Mouse (Mus musculus) neural tube, embryonic 14.5 days (tissue): Measurements from ENCODE around the gene Efl1. TPM values are rescaled to one million over a fixed set of nuclear protein-coding genes. Genes with fewer than 3 reads are reported as not detected.

Experiments used
- ATAC-seq: fragments of 200-750 bp; cut with Nextera tagmentation; 2 replicates; pipeline ENCODE4 v1.8.0; 2017; ENCODE audit warnings: low read depth, mild to moderate bottlenecking, moderate TSS enrichment, moderate library complexity
- H3K27ac ChIP-seq: fragments of 300-500 bp; sonication (generic); 2 replicates; pipeline ENCODE4 v1.5.1; 2014; ENCODE audit warnings: low read depth, mild to moderate bottlenecking, control low read depth, low read length, moderate library complexity, mixed read lengths
- H3K27me3 ChIP-seq: fragments of 300-500 bp; sonication (generic); 2 replicates; pipeline ENCODE4 v1.6.1; 2014; ENCODE audit warnings: low read length; ENCODE audit not compliant: control insufficient read depth, insufficient read depth
- H3K36me3 ChIP-seq: fragments of 300-500 bp; sonication (generic); 2 replicates; pipeline ENCODE4 v1.6.1; 2014; ENCODE audit warnings: low read length, mixed read lengths; ENCODE audit not compliant: control insufficient read depth, insufficient read depth
- H3K4me1 ChIP-seq: fragments of 300-500 bp; sonication (generic); 2 replicates; pipeline ENCODE4 v1.6.1; 2014; ENCODE audit warnings: low read length; ENCODE audit not compliant: control insufficient read depth, insufficient read depth
- H3K4me2 ChIP-seq: fragments of 300-500 bp; sonication (generic); 2 replicates; pipeline ENCODE4 v1.6.1; 2014; ENCODE audit warnings: mild to moderate bottlenecking, low read depth, low read length, control low read depth
- H3K4me3 ChIP-seq: fragments of 300-500 bp; sonication (generic); 2 replicates; pipeline ENCODE4 v1.5.1; 2014; ENCODE audit warnings: low read depth, low read length, control low read depth, mixed read lengths
- H3K9ac ChIP-seq: fragments of 300-500 bp; sonication (generic); replicated peaks from 2 replicates; pipeline ENCODE4 v1.6.1; 2014; ENCODE audit warnings: low read depth, mild to moderate bottlenecking, control low read depth, low read length, mixed read lengths
- H3K9me3 ChIP-seq: fragments of 300-500 bp; sonication (generic); 2 replicates; pipeline ENCODE4 v1.6.1; 2016; ENCODE audit warnings: low read length; ENCODE audit not compliant: control insufficient read depth
- WGBS: fragments of 180-500 bp; shearing (Covaris S2); extraction: QIAGEN DNeasy Blood & Tissue Kit; methylation state at CpG from one replicate; pipeline ENCODE4 v1.1.7; 2014; 5-methylcytosine and 5-hydroxymethylcytosine counted together
- polyA plus RNA-seq: library from polyadenylated mRNA; unstranded; fragments of >200 nt; fragmentation: Nextera tagmentation; extraction: Ambion mirVana; gene quantifications from 2 replicates; pipeline ENCODE4 v1.2.1, GENCODE M21; 2014

The Efl1 gene
- 20.5 and 28.1 TPM in 2 replicates for polyA plus RNA-seq

- Histone ChIP-seq H3K9ac (peak within 1 kb of the TSS; percentile 68), H3K4me3 (peak within 1 kb of the TSS; percentile 67), H3K4me1 (peaks cover 6% of the 10 kb centered on the region; the same call in 1 of the 2 replicates), H3K27me3 (no peaks in the 10 kb centered on the region), H3K4me2 (peak within 1 kb of the TSS; percentile 57), H3K36me3 (no peaks in the 10 kb centered on the region), H3K9me3 (no peaks in the 10 kb centered on the region), H3K27ac (no peak within 1 kb of the TSS)
- ATAC-seq, result peak; percentile 99
- under 1% methylated on average over 46 of the region's 46 CpGs for WGBS
Measured at GRCm38 (mm10) chr7:82648353-82649080, at the start of gene Efl1, which contains the start of gene Saxo2. TSS of gene Efl1 (plus strand) at chr7:82648614. TSS of gene Saxo2 (minus strand) at chr7:82648528.

- Histone ChIP-seq H3K9me3 (no peaks in the 10 kb centered on the region), H3K4me1 (no peaks in the 10 kb centered on the region), H3K4me3 (no peak overlapping the region), H3K27me3 (no peaks in the 10 kb centered on the region), H3K27ac (no peak overlapping the region), H3K9ac (no peak overlapping the region), H3K36me3 (no peaks in the 10 kb centered on the region), H3K4me2 (no peak overlapping the region)
- no peak for ATAC-seq
- WGBS, result 84% methylated on average over 4 of the region's 4 CpGs
Measured at GRCm38 (mm10) chr7:82602008-82602407, 46.4 kb upstream of the Efl1 start.

DNA sequence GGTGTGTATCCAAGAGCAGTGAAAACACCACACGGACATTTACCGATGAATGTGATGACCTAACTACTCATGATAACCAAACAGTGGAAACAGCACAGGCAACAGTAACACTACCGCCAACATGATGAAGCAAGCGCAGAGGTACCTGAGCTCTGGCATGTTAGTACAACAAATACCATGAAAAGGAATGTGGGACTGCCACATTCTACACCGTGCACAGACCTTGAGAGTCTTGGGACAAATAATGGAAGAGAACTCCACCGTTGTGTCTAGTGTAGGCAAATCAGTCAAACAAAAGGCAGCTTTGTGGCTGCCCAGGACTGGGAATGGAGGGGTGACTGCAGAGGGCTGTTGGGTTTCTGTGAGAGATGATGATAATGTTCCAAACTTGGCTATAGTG, 43.0 kb upstream of the Efl1 start:
- Histone ChIP-seq H3K9ac (no peak overlapping the region), H3K27me3 (no peaks in the 10 kb centered on the region), H3K36me3 (no peaks in the 10 kb centered on the region), H3K4me2 (no peak overlapping the region), H3K4me1 (no peaks in the 10 kb centered on the region), H3K4me3 (no peak overlapping the region), H3K9me3 (no peaks in the 10 kb centered on the region), H3K27ac (no peak overlapping the region)
- 84% methylated on average over 6 of the region's 6 CpGs for WGBS
- ATAC-seq, result no peak

- no peak for ATAC-seq
Measured at GRCm38 (mm10) chr7:82609629-82610028, 38.8 kb upstream of the Efl1 start.

DNA sequence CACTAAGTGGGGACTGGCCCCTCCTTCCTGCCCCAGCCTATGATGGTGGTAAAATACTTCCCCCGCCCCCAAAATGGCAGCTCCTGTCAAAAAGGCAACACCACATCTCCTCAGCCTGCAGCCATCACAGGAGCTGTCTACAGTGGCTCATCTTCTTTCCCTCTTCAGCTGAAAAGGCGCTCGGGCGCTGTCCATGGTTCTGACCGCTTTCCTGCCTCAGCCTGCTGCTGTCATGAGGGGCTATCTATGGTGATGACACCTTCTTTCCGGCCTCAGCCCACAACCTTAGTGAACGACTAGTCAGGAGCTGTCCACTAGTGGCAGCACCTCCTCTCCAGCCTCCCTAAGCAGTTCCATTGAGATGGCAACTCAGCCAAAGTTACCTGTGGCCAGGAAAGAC, 23.1 kb upstream of the Efl1 start:
- no peak overlapping the region for H3K4me3 ChIP-seq
- no peaks in the 10 kb centered on the region for H3K9me3 ChIP-seq
- H3K4me2 ChIP-seq, result no peak overlapping the region
- no peak for ATAC-seq
- no peak overlapping the region for H3K27ac ChIP-seq
- no peaks in the 10 kb centered on the region for H3K27me3 ChIP-seq
- no peaks in the 10 kb centered on the region for H3K36me3 ChIP-seq
- WGBS, result 34% methylated on average over 7 of the region's 7 CpGs
- H3K4me1 ChIP-seq, result no peaks in the 10 kb centered on the region
- no peak overlapping the region for H3K9ac ChIP-seq

More at GRCm38 (mm10) chr7:82609629-82610028, 38.8 kb upstream of the Efl1 start:
- no peaks in the 10 kb centered on the region for H3K27me3 ChIP-seq
- 69% methylated on average over 3 of the region's 3 CpGs for WGBS
- H3K27ac ChIP-seq, result no peak overlapping the region
- H3K4me1 ChIP-seq, result no peaks in the 10 kb centered on the region
- H3K36me3 ChIP-seq, result no peaks in the 10 kb centered on the region
- no peak overlapping the region for H3K9ac ChIP-seq
- no peaks in the 10 kb centered on the region for H3K9me3 ChIP-seq
- no peak overlapping the region for H3K4me2 ChIP-seq
- no peak overlapping the region for H3K4me3 ChIP-seq

DNA sequence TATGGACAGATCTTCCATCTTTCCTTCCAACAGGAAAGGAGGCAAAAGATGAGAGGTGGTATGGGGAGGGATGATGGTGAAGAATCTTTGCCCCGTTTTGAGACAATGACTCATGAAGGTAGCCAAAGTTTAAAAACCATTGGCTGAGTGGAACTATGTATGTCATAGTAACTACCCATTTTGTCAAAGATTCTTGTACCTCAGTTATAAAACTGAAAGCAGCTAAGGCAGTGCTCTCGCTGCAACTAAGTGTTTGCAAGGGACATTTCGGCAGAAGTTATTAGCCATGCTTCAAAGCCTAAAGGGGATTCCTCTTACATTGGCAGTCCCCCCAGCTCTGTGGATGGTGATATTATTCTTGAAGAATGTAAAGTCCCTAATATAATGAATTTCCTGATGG, 1.2 kb upstream of the Efl1 start:
- Histone ChIP-seq H3K9ac (no peak overlapping the region), H3K4me1 (peaks cover 6% of the 10 kb centered on the region; the same call in 1 of the 2 replicates), H3K9me3 (no peaks in the 10 kb centered on the region), H3K27ac (no peak overlapping the region), H3K4me2 (no peak overlapping the region), H3K27me3 (no peaks in the 10 kb centered on the region), H3K4me3 (no peak overlapping the region), H3K36me3 (no peaks in the 10 kb centered on the region)
- no peak for ATAC-seq
- 87% methylated on average over 3 of the region's 3 CpGs for WGBS

GRCm38 (mm10) chr7:82647909-82648308, 505 bp upstream of the Efl1 start:
- 31% methylated on average over 4 of the region's 4 CpGs for WGBS
- Histone ChIP-seq H3K4me1 (peaks cover 6% of the 10 kb centered on the region; the same call in 1 of the 2 replicates), H3K9me3 (no peaks in the 10 kb centered on the region), H3K4me2 (peak overlapping the region; percentile 57), H3K27ac (no peak overlapping the region), H3K27me3 (no peaks in the 10 kb centered on the region), H3K36me3 (no peaks in the 10 kb centered on the region), H3K4me3 (peak overlapping the region; percentile 67), H3K9ac (peak overlapping the region; percentile 68)
- no peak for ATAC-seq

GRCm38 (mm10) chr7:82649081-82649445, 649 bp downstream of the Efl1 start:
- WGBS, result 17% methylated on average over 6 of the region's 6 CpGs
- Histone ChIP-seq H3K4me2 (peak overlapping the region; percentile 57), H3K4me3 (peak overlapping the region; percentile 67), H3K9ac (peak overlapping the region; percentile 68), H3K4me1 (peaks cover 6% of the 10 kb centered on the region; the same call in 1 of the 2 replicates), H3K27ac (no peak overlapping the region), H3K9me3 (no peaks in the 10 kb centered on the region), H3K36me3 (no peaks in the 10 kb centered on the region), H3K27me3 (no peaks in the 10 kb centered on the region)
- ATAC-seq, result peak; percentile 5; the same call in 1 of the 2 replicates

- no peaks in the 10 kb centered on the region for H3K9me3 ChIP-seq
- peaks cover 8% of the 10 kb centered on the region for H3K36me3 ChIP-seq
- no peaks in the 10 kb centered on the region for H3K27me3 ChIP-seq
- H3K27ac ChIP-seq, result no peak overlapping the region
- no peak overlapping the region for H3K9ac ChIP-seq
- H3K4me3 ChIP-seq, result no peak overlapping the region
- H3K4me1 ChIP-seq, result no peaks in the 10 kb centered on the region
- 93% methylated on average over 3 of the region's 3 CpGs for WGBS
- no peak for ATAC-seq
- H3K4me2 ChIP-seq, result no peak overlapping the region
Measured at GRCm38 (mm10) chr7:82664604-82665003, 16.2 kb downstream of the Efl1 start.
